Mouse (Mus musculus) effector memory CD4-positive, alpha-beta T cell, adult 5 months (primary cell): Measurements from ENCODE around the gene Kif6. TPM values are rescaled to one million over a fixed set of nuclear protein-coding genes. Genes with fewer than 3 reads are reported as not detected.

ENCODE experiments used
- polyA plus RNA-seq: library from polyadenylated mRNA; unstranded; fragments of 100-300 nt; shearing (Covaris generic); gene quantifications from one replicate; pipeline ENCODE4 v1.2.1, GENCODE M21; 2017

Kif6 gene
- polyA plus RNA-seq: not detected

DNA sequence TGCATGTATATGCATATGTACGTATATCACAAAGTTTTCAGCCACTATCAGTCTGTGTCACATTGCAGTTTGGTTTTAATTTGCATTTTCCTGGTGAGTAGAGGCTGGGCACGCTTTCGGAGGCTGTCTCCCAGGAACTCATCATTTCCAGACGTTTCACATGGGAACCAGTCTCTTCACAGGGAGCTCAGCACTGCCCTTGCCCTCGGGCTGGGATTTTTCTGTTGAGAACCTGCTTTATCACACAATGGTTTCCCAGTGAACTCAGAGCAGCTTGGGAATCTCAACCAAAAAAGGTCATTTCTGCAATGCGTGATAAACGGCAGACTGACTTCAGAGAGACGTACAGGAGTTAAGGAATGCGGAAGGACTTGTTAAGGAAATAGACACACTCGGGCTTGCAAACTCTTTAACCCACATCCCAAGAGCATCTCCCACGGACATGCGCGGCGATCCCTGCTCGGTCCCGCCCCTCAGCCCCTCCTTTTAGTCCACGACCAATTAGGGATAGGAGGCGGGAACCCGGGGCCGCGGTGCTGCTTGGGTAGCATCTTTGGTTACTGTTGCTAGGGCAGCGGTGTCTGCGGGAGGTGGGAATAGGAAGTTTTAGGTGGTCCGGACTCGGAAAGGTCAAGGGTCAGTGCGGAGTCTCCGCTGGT is at the start of gene Kif6:
Kif6 (plus strand) TSS at position 560 of the 659 bp plus-strand sequence.

Other genes with a start within 250 kb of the Kif6 start
- 8.7 TPM for gene Mocs1, start 186.8 kb upstream of the Kif6 start, polyA plus RNA-seq
- gene Daam2, start 50.8 kb upstream of the Kif6 start, polyA plus RNA-seq: not detected